Mouse (Mus musculus) forelimb bud, embryonic 11.5 days (tissue): ENCODE data around the gene Ptger2.

Source experiments
- DNase-seq: peaks from one replicate; pipeline ENCODE4 v3.0.0-alpha.2; 2012; ENCODE audit warnings: low read depth, low spot score

The Ptger2 gene

GRCm38 (mm10) chr14:45048128-45048527 is 60.1 kb downstream of the Ptger2 start:
- no peak for DNase-seq

GRCm38 (mm10) chr14:45049689-45050418 is 61.9 kb downstream of the Ptger2 start:
- no peak for DNase-seq

- no peak for DNase-seq
Observed at GRCm38 (mm10) chr14:45050419-45050776, 62.4 kb downstream of the Ptger2 start.

- no peak for DNase-seq
Observed at GRCm38 (mm10) chr14:45051116-45051515, 63.1 kb downstream of the Ptger2 start.
